Mouse (Mus musculus) adrenal gland, adult 8-10 months (tissue): ENCODE data around the gene Cyth3. TPM values are rescaled to one million over a fixed set of nuclear protein-coding genes. Genes with fewer than 3 reads are reported as not detected.

ENCODE experiments used
- DNase-seq: peaks from one replicate; pipeline ENCODE4 v3.0.0; 2022
- total RNA-seq, 4 experiments: library from RNA; stranded (reverse); gene quantifications; 2 replicates each; pipeline ENCODE4 v1.2.4; 2022

Cyth3 gene
- total RNA-seq, 4 experiments from 2014 or later = 134 to 193 (median 146) TPM

DNA sequence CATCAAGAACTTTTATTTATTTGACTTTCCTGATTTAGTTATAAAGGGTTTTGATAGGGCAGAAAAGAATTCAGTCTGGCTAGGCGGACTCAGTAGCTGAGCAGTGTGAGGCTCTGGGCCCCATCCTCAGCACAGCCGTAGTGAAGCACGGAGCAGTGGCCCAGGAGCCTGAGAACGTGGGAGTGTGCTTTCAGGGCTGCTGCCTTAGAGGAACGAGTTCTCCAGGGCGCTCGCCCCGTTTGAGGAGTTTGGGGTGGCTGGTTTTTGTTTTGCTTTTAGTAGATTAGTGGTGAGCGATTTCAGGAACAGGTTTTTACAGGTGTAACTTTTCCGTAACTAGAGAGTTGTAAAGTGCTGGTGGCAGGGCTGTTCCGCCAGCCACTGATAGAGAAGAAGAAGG, 13.1 kb downstream of the Cyth3 start:
- DNase-seq = no peak

- DNase-seq = no peak
These were observed 13.9 kb downstream of the Cyth3 start for GRCm38 (mm10) chr5:143636173-143636572.

DNA sequence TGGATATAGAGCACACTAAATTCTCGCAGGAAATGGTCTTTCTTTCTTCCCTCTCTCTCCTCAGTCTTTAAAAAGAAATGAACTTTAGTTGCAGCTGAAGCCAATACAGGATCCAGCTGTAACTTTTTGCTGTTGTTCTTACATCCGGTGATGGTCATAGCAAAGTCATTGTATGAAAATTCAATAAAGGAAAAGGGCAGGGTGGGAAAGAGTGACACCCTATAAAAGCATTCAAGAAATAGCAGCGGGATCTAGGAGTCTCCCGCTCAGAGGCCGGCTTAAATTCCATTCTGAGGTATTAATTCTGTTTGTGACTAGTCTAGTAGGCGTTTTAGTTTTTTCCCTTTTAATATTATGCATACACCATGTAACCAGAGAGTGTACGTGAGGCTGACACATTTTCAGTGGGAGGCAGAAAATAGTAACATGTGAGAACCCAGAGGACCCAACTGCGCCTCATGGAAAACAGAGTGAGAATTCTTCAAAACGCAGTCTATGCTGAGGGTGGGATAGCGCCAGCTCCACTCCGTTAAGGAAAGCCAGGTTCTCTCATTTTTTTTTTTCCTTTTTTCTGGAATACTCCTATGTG, 15.7 kb downstream of the Cyth3 start:
- no peak for DNase-seq

DNA sequence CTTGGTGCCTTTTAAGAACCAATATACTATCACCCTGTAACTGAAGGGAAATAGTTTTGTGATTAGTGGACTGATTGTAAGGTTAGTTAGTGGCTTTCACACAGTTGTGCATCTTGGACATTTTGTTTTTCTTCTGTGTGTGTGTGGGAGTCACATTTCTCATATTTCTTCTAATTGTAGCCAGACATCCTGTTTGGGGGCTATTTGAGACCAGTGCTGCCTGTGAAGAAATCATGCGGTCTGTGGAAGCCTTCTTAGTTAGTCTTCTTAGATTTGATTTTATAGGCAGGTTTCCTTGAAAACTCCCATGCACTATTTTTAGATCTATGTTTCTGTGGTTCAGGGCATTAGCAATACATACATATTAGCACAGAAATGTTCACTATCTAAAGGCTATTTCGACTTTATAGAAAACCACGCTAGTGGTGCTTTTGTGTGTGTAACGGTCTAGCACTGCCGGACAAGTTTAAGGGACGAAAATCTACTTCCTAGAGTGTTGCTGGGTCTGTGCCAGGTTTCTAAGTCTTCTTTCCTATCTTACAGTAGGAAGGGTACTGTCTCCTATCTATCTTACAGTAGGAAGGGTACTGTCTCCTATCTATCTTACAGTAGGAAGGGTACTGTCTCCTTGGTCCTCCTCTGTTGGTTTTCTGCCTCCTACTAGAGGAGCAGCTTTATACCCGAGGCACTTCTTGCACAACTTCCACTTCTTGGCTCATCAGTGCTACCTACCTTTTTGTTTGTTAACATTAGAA, 16.4 kb downstream of the Cyth3 start:
- DNase-seq = no peak

DNA sequence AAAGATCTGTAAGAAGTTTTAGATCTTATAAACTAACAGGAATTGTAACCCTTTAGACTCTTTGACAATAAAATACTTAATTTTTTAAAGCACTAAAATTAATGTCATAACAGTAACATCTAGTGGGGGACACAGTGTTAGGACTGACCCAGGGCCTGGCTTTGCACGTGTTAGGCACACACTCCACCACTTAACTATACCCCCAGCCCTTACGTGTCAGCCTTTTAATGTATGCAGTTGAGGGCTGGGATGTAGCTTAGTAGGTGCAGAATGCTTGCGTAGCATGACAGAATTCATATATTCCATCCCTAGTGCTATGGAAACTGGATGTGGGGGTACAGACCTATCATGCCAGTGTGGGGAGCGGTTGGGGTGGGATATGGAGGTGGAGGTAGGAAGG, 17.1 kb downstream of the Cyth3 start:
- DNase-seq = no peak

- no peak for DNase-seq
These were observed 17.6 kb downstream of the Cyth3 start for GRCm38 (mm10) chr5:143639810-143640209.

GRCm38 (mm10) chr5:143641503-143641902, 19.3 kb downstream of the Cyth3 start:
- no peak for DNase-seq

- DNase-seq = no peak
These were observed 20.1 kb downstream of the Cyth3 start for GRCm38 (mm10) chr5:143642262-143642831.

- no peak for DNase-seq
These were observed 23.7 kb downstream of the Cyth3 start for GRCm38 (mm10) chr5:143645976-143646375.

DNA sequence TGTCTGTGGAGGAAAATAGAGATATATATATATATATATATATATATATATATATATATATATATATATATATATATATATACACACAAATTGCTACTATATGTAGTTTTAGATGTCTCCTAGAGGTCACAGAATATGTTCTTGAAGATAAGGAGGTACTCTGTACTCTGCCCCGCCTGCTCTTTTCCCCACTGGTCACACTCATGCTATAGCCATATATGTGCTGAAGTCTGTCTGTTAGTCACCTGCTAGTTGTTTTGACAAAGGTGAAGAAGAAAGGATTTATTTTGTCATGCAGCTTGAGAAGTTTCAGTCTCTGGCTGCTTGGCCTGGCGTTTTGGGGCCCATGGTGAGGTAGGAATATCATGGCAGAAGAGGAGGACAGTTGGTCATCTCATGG, 25.2 kb downstream of the Cyth3 start:
- DNase-seq = no peak

GRCm38 (mm10) chr5:143648058-143648457, 25.8 kb downstream of the Cyth3 start:
- no peak for DNase-seq

- no peak for DNase-seq
These were observed 26.9 kb downstream of the Cyth3 start for GRCm38 (mm10) chr5:143649168-143649567.

GRCm38 (mm10) chr5:143651855-143652631, 29.8 kb downstream of the Cyth3 start:
- DNase-seq = no peak

DNA sequence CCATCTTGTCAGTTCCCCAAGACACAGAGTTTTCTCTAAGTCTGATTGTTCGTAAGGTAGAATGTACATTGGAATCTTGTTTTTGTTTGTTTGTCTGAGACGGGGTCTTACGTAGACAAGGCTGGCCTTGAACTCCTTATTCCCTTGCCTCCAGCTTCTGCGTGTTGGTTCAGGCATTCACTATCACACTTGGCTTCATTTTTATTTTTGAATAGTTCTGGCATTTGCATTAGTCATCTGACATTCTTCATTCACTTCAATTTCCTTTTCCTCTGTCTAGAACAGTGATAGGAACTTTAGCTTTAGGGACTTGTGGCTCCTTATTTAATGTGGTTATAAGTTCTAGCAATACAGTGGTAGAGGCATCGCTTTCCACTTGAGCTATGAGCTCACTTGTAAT, 31.2 kb downstream of the Cyth3 start:
- DNase-seq = no peak

DNA sequence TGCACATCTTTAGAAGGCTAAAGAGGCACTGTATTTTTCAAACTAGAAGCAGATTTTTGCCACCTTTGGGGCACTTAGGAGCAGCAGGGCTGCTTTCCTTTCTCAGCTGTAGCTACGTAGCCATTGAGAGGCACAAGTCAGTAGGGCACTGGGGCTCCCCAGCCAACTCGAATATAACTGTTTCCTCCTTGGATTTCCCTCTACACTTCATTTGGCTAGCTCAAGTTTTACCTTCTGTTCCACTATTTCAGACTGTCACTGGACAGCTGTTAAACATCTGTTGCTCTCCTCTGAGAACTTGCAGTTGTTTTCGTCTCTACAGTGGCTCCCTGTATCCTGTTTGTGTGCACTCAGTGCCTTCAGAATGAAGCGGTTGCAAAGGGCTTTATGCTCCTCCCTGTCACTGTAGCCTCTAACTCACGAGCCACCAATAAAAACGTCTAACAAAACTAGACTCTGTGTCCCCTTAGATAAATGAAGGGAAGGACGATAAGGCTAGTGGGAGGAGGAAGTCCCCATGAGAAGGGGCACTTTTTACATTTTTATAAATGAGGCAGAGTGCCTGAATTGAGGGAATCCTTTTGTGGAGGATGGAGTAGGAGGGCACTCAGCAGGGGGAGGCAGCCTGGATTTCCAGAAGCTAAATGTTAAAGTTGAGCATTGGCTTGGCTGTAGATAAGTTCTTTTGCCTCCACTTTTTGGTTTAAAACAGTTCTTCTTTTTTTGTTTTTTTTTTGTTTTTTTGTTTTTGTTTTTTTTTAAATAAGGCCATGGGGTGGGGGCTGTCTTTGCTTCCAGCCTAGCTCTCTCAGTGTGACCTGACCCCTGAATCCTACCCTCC, 32.6 kb downstream of the Cyth3 start:
- no peak for DNase-seq

- DNase-seq = no peak
These were observed 33.3 kb downstream of the Cyth3 start for GRCm38 (mm10) chr5:143655511-143655943.

- DNase-seq = no peak
These were observed 34.5 kb downstream of the Cyth3 start for GRCm38 (mm10) chr5:143656708-143657245.

- DNase-seq = no peak
These were observed 36.8 kb downstream of the Cyth3 start for GRCm38 (mm10) chr5:143659021-143659523.

GRCm38 (mm10) chr5:143663074-143663687, 40.9 kb downstream of the Cyth3 start:
- DNase-seq = no peak

- no peak for DNase-seq
These were observed 43.3 kb downstream of the Cyth3 start for GRCm38 (mm10) chr5:143665561-143665960.

DNA sequence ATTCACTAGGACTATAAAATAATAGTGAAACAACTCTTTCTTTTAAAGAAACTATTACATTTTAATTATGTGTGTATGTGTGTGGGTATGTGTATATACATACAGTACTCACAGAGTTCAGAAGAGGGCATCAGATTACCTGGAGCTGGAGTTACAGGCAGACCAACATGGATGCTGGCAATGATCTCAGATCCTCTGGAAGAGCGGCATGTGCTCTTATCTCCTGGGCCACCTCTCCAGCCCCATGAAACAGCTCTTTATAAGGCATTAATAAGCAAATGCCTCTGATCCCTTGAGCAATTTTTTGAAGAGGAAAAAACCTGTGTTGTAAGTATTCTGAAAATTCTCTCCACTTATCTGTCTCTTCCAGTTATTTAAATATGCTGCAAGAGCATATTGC, 43.8 kb downstream of the Cyth3 start:
- no peak for DNase-seq
